Mouse (Mus musculus) NIH3T3 (cell line): Measurements from ENCODE around the gene 3110021N24Rik.
A peak's percentile ranks its signal among the peaks of the same experiment; 100 is the strongest.

ENCODE experiments used
- DNase-seq: peaks from one replicate; pipeline ENCODE4 v3.0.0-alpha.2; 2012; ENCODE audit warnings: low read depth

The 3110021N24Rik gene

GRCm38 (mm10) chr4:108796701-108797100 lies 77.3 kb downstream of the 3110021N24Rik start:
- DNase-seq: no peak

- peak; percentile 93 for DNase-seq
Measured at GRCm38 (mm10) chr4:108798083-108798830, 78.8 kb downstream of the 3110021N24Rik start.

GRCm38 (mm10) chr4:108803535-108803934 lies 84.1 kb downstream of the 3110021N24Rik start:
- peak; percentile 46 for DNase-seq

GRCm38 (mm10) chr4:108811142-108811541 lies 91.7 kb downstream of the 3110021N24Rik start:
- no peak for DNase-seq

- no peak for DNase-seq
Measured at GRCm38 (mm10) chr4:108811550-108811949, 92.1 kb downstream of the 3110021N24Rik start.

GRCm38 (mm10) chr4:108825677-108826076 lies 106.2 kb downstream of the 3110021N24Rik start:
- no peak for DNase-seq

GRCm38 (mm10) chr4:108826096-108826495 lies 106.6 kb downstream of the 3110021N24Rik start:
- no peak for DNase-seq

GRCm38 (mm10) chr4:108826643-108827042 lies 107.2 kb downstream of the 3110021N24Rik start:
- DNase-seq: no peak

- peak; percentile 76 for DNase-seq
Measured at GRCm38 (mm10) chr4:108830698-108831097, 111.2 kb downstream of the 3110021N24Rik start.
